Mouse (Mus musculus): ENCODE measurements around the gene Aqp6. TPM values are rescaled to one million over a fixed set of nuclear protein-coding genes. Genes with fewer than 3 reads are reported as not detected.

Aqp6 gene
- polyA plus RNA-seq, 1 experiment from 2014 or later: 2.3 TPM

- H3K36me3 ChIP-seq (ENCODE audit: insufficient read depth, low read length): no peaks in the 10 kb centered on the region
- WGBS: 6% methylated on average over 21 of the region's 21 CpGs
- DNase-seq (ENCODE audit: low spot score) (no peak), ATAC-seq (replicated peaks; ENCODE audit: low FRiP score, low read depth) (no peak)
- H3K27ac ChIP-seq: no peak overlapping the region
- H3K9me3 ChIP-seq (replicated peaks; ENCODE audit: low read length): no peaks in the 10 kb centered on the region
- no peak for TF ChIP-seq CTCF (IDR thresholded peaks at IDR 0.05; ENCODE audit: low read depth)
- peaks cover 22% of the 10 kb centered on the region for H3K4me1 ChIP-seq (replicated peaks; ENCODE audit: insufficient read depth, low read length)
- no peak overlapping the region for H3K9ac ChIP-seq (ENCODE audit: low read depth, low read length)
- H3K4me3 ChIP-seq (replicated peaks; ENCODE audit: low read depth, low read length): no peak overlapping the region
- H3K4me2 ChIP-seq (ENCODE audit: low read length): peak overlapping the region; percentile 48
- 0 out of 2 replicates have a peak, but pooled peaks cover 4% of the 10 kb centered on the region for H3K27me3 ChIP-seq (ENCODE audit: insufficient read depth, low read length)
Measured at GRCm38 (mm10) chr15:99653876-99654275, 52.7 kb downstream of the Aqp6 start.

Other genes with a start within 250 kb of the Aqp6 start
- 31.6 and 33.4 TPM in 2 replicates for gene Fmnl3, start 230.9 kb upstream of the Aqp6 start, polyA plus RNA-seq (2015; fragmentation: Nextera tagmentation; extraction: Ambion mirVana)
- gene Tmbim6, start 208.5 kb upstream of the Aqp6 start, polyA plus RNA-seq (2015; fragmentation: Nextera tagmentation; extraction: Ambion mirVana): 774 and 842 TPM in 2 replicates
- 6.5 and 8.0 TPM in 2 replicates for gene Nckap5l, start 143.7 kb upstream of the Aqp6 start, polyA plus RNA-seq (2015; fragmentation: Nextera tagmentation; extraction: Ambion mirVana)
- gene Bcdin3d, start 126.7 kb upstream of the Aqp6 start, polyA plus RNA-seq (2015; fragmentation: Nextera tagmentation; extraction: Ambion mirVana): 16.1 and 16.3 TPM in 2 replicates
- gene Faim2, start 73.2 kb upstream of the Aqp6 start, polyA plus RNA-seq (2015; fragmentation: Nextera tagmentation; extraction: Ambion mirVana): 0.26 and 0.36 TPM in 2 replicates
- 662 and 798 TPM in 2 replicates for gene Aqp2, start 22.3 kb upstream of the Aqp6 start, polyA plus RNA-seq (2015; fragmentation: Nextera tagmentation; extraction: Ambion mirVana)
- 2.2 and 2.3 TPM in 2 replicates for gene Aqp5, start 10.6 kb upstream of the Aqp6 start, polyA plus RNA-seq (2015; fragmentation: Nextera tagmentation; extraction: Ambion mirVana)
- 53.5 and 62.7 TPM in 2 replicates for gene Racgap1, start 50.3 kb downstream of the Aqp6 start, polyA plus RNA-seq (2015; fragmentation: Nextera tagmentation; extraction: Ambion mirVana)
- gene Asic1, start 69.0 kb downstream of the Aqp6 start, polyA plus RNA-seq (2015; fragmentation: Nextera tagmentation; extraction: Ambion mirVana): 1.1 and 1.5 TPM in 2 replicates
- 44.2 and 46.5 TPM in 2 replicates for gene Smarcd1, start 100.7 kb downstream of the Aqp6 start, polyA plus RNA-seq (2015; fragmentation: Nextera tagmentation; extraction: Ambion mirVana)
- gene Gm17349, start 104.1 kb downstream of the Aqp6 start, polyA plus RNA-seq (2015; fragmentation: Nextera tagmentation; extraction: Ambion mirVana): not detected in 2 replicates
- 46.1 and 54.1 TPM in 2 replicates for gene Gpd1, start 116.1 kb downstream of the Aqp6 start, polyA plus RNA-seq (2015; fragmentation: Nextera tagmentation; extraction: Ambion mirVana)
- 279 and 297 TPM in 2 replicates for gene Cox14, start 124.2 kb downstream of the Aqp6 start, polyA plus RNA-seq (2015; fragmentation: Nextera tagmentation; extraction: Ambion mirVana)
- gene Cers5, start 171.5 kb downstream of the Aqp6 start, polyA plus RNA-seq (2015; fragmentation: Nextera tagmentation; extraction: Ambion mirVana): 60.8 and 63.2 TPM in 2 replicates

Measured in kidney, postnatal 0 days (tissue).